7 mouse cellular contexts compared by ENCODE assay signal in the genomic region with DNA sequence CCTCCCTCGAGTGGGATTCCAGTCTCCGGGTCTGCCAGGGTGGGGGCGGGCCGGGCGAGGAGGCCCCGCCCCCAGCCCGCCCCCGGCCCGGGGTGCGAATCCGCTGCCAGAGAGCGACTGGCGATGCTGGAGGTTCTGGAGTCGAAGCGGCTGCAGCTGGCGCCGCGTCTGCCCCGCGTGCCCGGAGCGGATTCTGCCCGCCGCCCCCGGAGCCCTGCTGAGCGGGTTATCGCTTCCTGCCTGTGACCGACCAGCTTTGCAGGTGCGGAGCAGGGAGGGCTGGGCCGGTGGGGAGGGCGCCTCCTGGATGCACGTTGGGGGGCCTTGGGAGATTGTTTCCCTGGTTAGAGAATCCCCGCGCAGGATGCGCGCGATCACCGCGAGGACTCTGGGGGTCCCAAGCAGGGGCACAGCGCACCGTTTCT. TPM values are rescaled to one million over a fixed set of nuclear protein-coding genes. Genes with fewer than 3 reads are reported as not detected.
A peak's percentile ranks its signal among the peaks of the same experiment; 100 is the strongest.
DNase-seq lines count a peak whose midpoint lies in the region; ATAC-seq and TF ChIP-seq lines count a peak whose summit lies in the region.

No protein-coding gene starts in this region.

- under 1% methylated on average over 41 of the region's 41 CpGs for WGBS in kidney, postnatal 0 days
- 1% methylated on average over 41 of the region's 41 CpGs for WGBS in forebrain, embryonic 12.5 days
- WGBS in midbrain, embryonic 13.5 days: 1% methylated on average over 41 of the region's 41 CpGs

- peak overlapping the region; percentile 53 for H3K9ac ChIP-seq in kidney, postnatal 0 days (ENCODE audit: low read depth, low read length)
- peak overlapping the region; percentile 66 for H3K9ac ChIP-seq in forebrain, embryonic 12.5 days
- H3K9ac ChIP-seq in midbrain, embryonic 13.5 days (replicated peaks): peak overlapping the region; percentile 66

- TF ChIP-seq CTCF in kidney, postnatal 0 days (IDR thresholded peaks at IDR 0.05; ENCODE audit: low read depth): no peak

- H3K4me1 ChIP-seq in kidney, postnatal 0 days (replicated peaks; ENCODE audit: insufficient read depth, low read length): 0 out of 2 replicates have a peak, but pooled peaks cover 10% of the 10 kb centered on the region
- H3K4me1 ChIP-seq in forebrain, embryonic 12.5 days: peaks cover 37% of the 10 kb centered on the region
- H3K4me1 ChIP-seq in midbrain, embryonic 13.5 days (replicated peaks): peaks cover 29% of the 10 kb centered on the region

- peak overlapping the region; percentile 87 for H3K4me2 ChIP-seq in kidney, postnatal 0 days (ENCODE audit: low read length)
- H3K4me2 ChIP-seq in forebrain, embryonic 12.5 days: peak overlapping the region; percentile 81
- H3K4me2 ChIP-seq in midbrain, embryonic 13.5 days (replicated peaks): peak overlapping the region; percentile 87

- peak overlapping the region; percentile 38 for H3K4me3 ChIP-seq in kidney, postnatal 0 days (replicated peaks; ENCODE audit: low read depth, low read length)
- H3K4me3 ChIP-seq in forebrain, embryonic 12.5 days (replicated peaks): peak overlapping the region; percentile 46
- peak overlapping the region; percentile 51 for H3K4me3 ChIP-seq in midbrain, embryonic 13.5 days (replicated peaks)

- H3K27me3 ChIP-seq in kidney, postnatal 0 days (ENCODE audit: insufficient read depth, low read length): no peaks in the 10 kb centered on the region
- peaks cover 15% of the 10 kb centered on the region; the same call in 1 of the 2 replicates for H3K27me3 ChIP-seq in forebrain, embryonic 12.5 days
- peaks cover 10% of the 10 kb centered on the region for H3K27me3 ChIP-seq in midbrain, embryonic 13.5 days

- ATAC-seq in kidney, postnatal 0 days (replicated peaks; ENCODE audit: low FRiP score, low read depth): peak; percentile 41
- peak; percentile 61 for ATAC-seq in forebrain, embryonic 12.5 days (ENCODE audit: low FRiP score)
- ATAC-seq in midbrain, embryonic 13.5 days: peak; percentile 66

- no peaks in the 10 kb centered on the region for H3K36me3 ChIP-seq in kidney, postnatal 0 days (ENCODE audit: insufficient read depth, low read length)
- H3K36me3 ChIP-seq in forebrain, embryonic 12.5 days (replicated peaks): no peaks in the 10 kb centered on the region
- H3K36me3 ChIP-seq in midbrain, embryonic 13.5 days: no peaks in the 10 kb centered on the region

- H3K27ac ChIP-seq in kidney, postnatal 0 days: no peak overlapping the region
- no peak overlapping the region for H3K27ac ChIP-seq in forebrain, embryonic 12.5 days
- no peak overlapping the region for H3K27ac ChIP-seq in midbrain, embryonic 13.5 days

- H3K9me3 ChIP-seq in kidney, postnatal 0 days (replicated peaks; ENCODE audit: low read length): no peaks in the 10 kb centered on the region
- no peaks in the 10 kb centered on the region for H3K9me3 ChIP-seq in forebrain, embryonic 12.5 days
- H3K9me3 ChIP-seq in midbrain, embryonic 13.5 days: no peaks in the 10 kb centered on the region

- DNase-seq in kidney, postnatal 0 days (ENCODE audit: low spot score): peak; percentile 27
- no peak for DNase-seq in kidney, postnatal 25 days
- DNase-seq in adrenal gland, postnatal 25 days: peak; percentile 39
- peak; percentile 51 to 63 for DNase-seq in layer of hippocampus, postnatal 14 days (ENCODE audit: low spot score in 2 of 2)
- DNase-seq in thymus, adult 18-20 months: peak; percentile 82

RNA-seq across cellular contexts. Expression of a gene that starts 0.3 kb away (rescaled TPM):
- 0.95 and 1.3 TPM in 2 replicates for polyA plus RNA-seq in kidney, postnatal 0 days (2015; fragmentation: Nextera tagmentation; extraction: Ambion mirVana)
- total RNA-seq in adrenal gland, postnatal 25 days (2021): 2.4 and 3.1 TPM in 2 replicates
- 12.2 and 14.8 TPM in 2 replicates for polyA plus RNA-seq in forebrain, embryonic 12.5 days (2016; fragmentation: Nextera tagmentation; extraction: Ambion mirVana)
- total RNA-seq in layer of hippocampus, postnatal 14 days (2021): 100 to 1,000 TPM; 497 to 516 TPM
- 18.9 and 19.9 TPM in 2 replicates for polyA plus RNA-seq in midbrain, embryonic 13.5 days (2015; fragmentation: Nextera tagmentation; extraction: Ambion mirVana)

RNA-seq across cellular contexts. Expression of a gene that starts 7.5 kb away (rescaled TPM):
- not detected in 2 replicates for polyA plus RNA-seq in kidney, postnatal 0 days (2015; fragmentation: Nextera tagmentation; extraction: Ambion mirVana)
- total RNA-seq in adrenal gland, postnatal 25 days (2021): not detected in 2 replicates
- polyA plus RNA-seq in forebrain, embryonic 12.5 days (2016; fragmentation: Nextera tagmentation; extraction: Ambion mirVana): not detected in 2 replicates
- not detected for total RNA-seq in layer of hippocampus, postnatal 14 days (2021)
- not detected in 2 replicates for polyA plus RNA-seq in midbrain, embryonic 13.5 days (2015; fragmentation: Nextera tagmentation; extraction: Ambion mirVana)

RNA-seq across cellular contexts. Expression of a gene that starts 14.1 kb away (rescaled TPM):
- polyA plus RNA-seq in kidney, postnatal 0 days (2015; fragmentation: Nextera tagmentation; extraction: Ambion mirVana): 10.0 and 10.2 TPM in 2 replicates
- 5.1 and 5.3 TPM in 2 replicates for total RNA-seq in adrenal gland, postnatal 25 days (2021)
- polyA plus RNA-seq in forebrain, embryonic 12.5 days (2016; fragmentation: Nextera tagmentation; extraction: Ambion mirVana): 30.6 and 32.3 TPM in 2 replicates
- 10 to 100 TPM; 22.3 to 23.8 TPM for total RNA-seq in layer of hippocampus, postnatal 14 days (2021)
- 15.0 and 15.1 TPM in 2 replicates for polyA plus RNA-seq in midbrain, embryonic 13.5 days (2015; fragmentation: Nextera tagmentation; extraction: Ambion mirVana)

RNA-seq across cellular contexts. Expression of a gene that starts 29.1 kb away (rescaled TPM):
- 1.1 and 1.4 TPM in 2 replicates for polyA plus RNA-seq in kidney, postnatal 0 days (2015; fragmentation: Nextera tagmentation; extraction: Ambion mirVana)
- 8.3 and 18.7 TPM in 2 replicates for total RNA-seq in adrenal gland, postnatal 25 days (2021)
- polyA plus RNA-seq in forebrain, embryonic 12.5 days (2016; fragmentation: Nextera tagmentation; extraction: Ambion mirVana): 1.3 and 1.8 TPM in 2 replicates
- 1 to 10 TPM; 1.8 to 2.9 TPM for total RNA-seq in layer of hippocampus, postnatal 14 days (2021)
- polyA plus RNA-seq in midbrain, embryonic 13.5 days (2015; fragmentation: Nextera tagmentation; extraction: Ambion mirVana): 1.2 and 2.3 TPM in 2 replicates

RNA-seq across cellular contexts. Expression of a gene that starts 39.5 kb away (rescaled TPM):
- 33.2 and 41.6 TPM in 2 replicates for polyA plus RNA-seq in kidney, postnatal 0 days (2015; fragmentation: Nextera tagmentation; extraction: Ambion mirVana)
- 19.0 and 22.2 TPM in 2 replicates for total RNA-seq in adrenal gland, postnatal 25 days (2021)
- polyA plus RNA-seq in forebrain, embryonic 12.5 days (2016; fragmentation: Nextera tagmentation; extraction: Ambion mirVana): 5.8 and 6.5 TPM in 2 replicates
- 1 to 10 TPM; 2.7 to 3.2 TPM for total RNA-seq in layer of hippocampus, postnatal 14 days (2021)
- polyA plus RNA-seq in midbrain, embryonic 13.5 days (2015; fragmentation: Nextera tagmentation; extraction: Ambion mirVana): 3.5 and 4.7 TPM in 2 replicates

Comparison
In these comparisons a context has a peak if more than half of its experiments do, and no peak if none do; other contexts are left out.
1. DNase-seq: peak in kidney, postnatal 0 days (single experiment), adrenal gland, postnatal 25 days (single experiment), layer of hippocampus, postnatal 14 days (2 of 2) and thymus, adult 18-20 months (2 of 2); none in kidney, postnatal 25 days (0 of 2).
2. Peak in every context shown above with its lines, with median percentiles within 50 percentile points of each other: ATAC-seq, H3K4me2 ChIP-seq, H3K4me3 ChIP-seq and H3K9ac ChIP-seq.